Mouse (Mus musculus): ENCODE results near the gene Zfp277.

DNA sequence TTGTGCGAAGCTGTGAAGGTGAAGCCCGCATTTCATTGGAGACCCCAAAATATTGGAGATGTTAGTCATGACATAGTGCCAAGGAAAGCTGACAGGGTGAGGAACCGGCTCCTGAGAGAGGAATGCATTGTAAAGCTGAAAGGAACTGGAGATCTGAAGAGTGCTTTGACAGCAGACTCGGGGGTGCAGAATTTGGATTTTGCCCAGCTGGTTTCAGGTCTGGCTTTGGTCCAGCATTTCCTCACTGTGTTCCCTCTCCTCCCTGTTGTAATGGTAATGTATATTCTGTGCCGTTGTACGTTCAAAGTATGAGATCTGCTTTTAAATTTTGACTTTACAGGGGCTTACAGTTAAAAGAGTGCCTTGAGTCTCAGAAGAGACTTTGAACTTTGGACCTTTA lies 141.7 kb downstream of the Zfp277 start:
- TF ChIP-seq CTCF (IDR thresholded peaks at IDR 0.05; ENCODE audit: low read depth) (no peak), EP300 (optimal IDR thresholded peaks at IDR 0.05) (no peak)
